In genomic region chr2:33188925-33189670, GRCm38 (mm10) we compare ENCODE assay signal across 16 mouse cellular contexts. TPM values are rescaled to one million over a fixed set of nuclear protein-coding genes. Genes with fewer than 3 reads are reported as not detected.
A peak's percentile ranks its signal among the peaks of the same experiment; 100 is the strongest.
DNase-seq lines count a peak whose midpoint lies in the region; ATAC-seq lines count a peak whose summit lies in the region.
"Had no signal": no experiment of that assay in that cellular context is flagged by ENCODE, and none has a peak within 500 bp of the region (broad histone marks: within the 10 kb centered on the region; RNA-seq: fewer than 3 reads in every experiment).

No protein-coding gene starts in this region.

- peaks cover 47% of the 10 kb centered on the region for H3K4me1 ChIP-seq in heart, embryonic 16.5 days (ENCODE audit: control insufficient read depth, insufficient read depth, low read length)
- H3K4me1 ChIP-seq: embryonic facial prominence, embryonic 12.5 days; intestine, embryonic 15.5 days; liver, embryonic 15.5 days had no signal

- H3K27ac ChIP-seq in heart, embryonic 16.5 days (ENCODE audit: low read length) = peak overlapping the region; percentile 71
- H3K27ac ChIP-seq: embryonic facial prominence, embryonic 12.5 days; hindbrain, embryonic 12.5 days; intestine, embryonic 15.5 days; liver, embryonic 15.5 days; neural tube, embryonic 13.5 days; stomach, embryonic 15.5 days had no signal

- DNase-seq in heart, adult 8-10 months (ENCODE audit: low spot score) = no peak
- DNase-seq in gastrocnemius, adult 8-10 months (ENCODE audit: low spot score in 2 of 2) = peak; percentile 75 to 88
- peak; percentile 57 for DNase-seq in kidney, adult 18-20 months
- peak; percentile 42 to 87 for DNase-seq in kidney, postnatal 25 days
- no peak for DNase-seq in cerebellum, postnatal 10 days
- DNase-seq in c-Kit-positive CD71-positive TER-119-positive erythroid progenitor cells, embryonic 14.5 days (ENCODE audit: low spot score) = no peak
- DNase-seq in thymus, postnatal 25 days = no peak
- DNase-seq: layer of hippocampus, postnatal 36 days had no signal

- H3K4me2 ChIP-seq in heart, embryonic 16.5 days (ENCODE audit: low read depth, low read length) = no peak overlapping the region
- H3K4me2 ChIP-seq: embryonic facial prominence, embryonic 12.5 days; hindbrain, embryonic 12.5 days; intestine, embryonic 15.5 days; liver, embryonic 15.5 days; neural tube, embryonic 13.5 days; stomach, embryonic 15.5 days had no signal

- WGBS in heart, embryonic 16.5 days = 77% methylated on average over 6 of the region's 6 CpGs

- no peaks in the 10 kb centered on the region for H3K9me3 ChIP-seq in heart, embryonic 16.5 days (replicated peaks; ENCODE audit: control insufficient read depth, low read length)
- H3K9me3 ChIP-seq: embryonic facial prominence, embryonic 12.5 days; hindbrain, embryonic 12.5 days; intestine, embryonic 15.5 days; liver, embryonic 15.5 days; neural tube, embryonic 13.5 days; stomach, embryonic 15.5 days had no signal

- H3K36me3 ChIP-seq in heart, embryonic 16.5 days (ENCODE audit: control insufficient read depth, insufficient read depth) = no peaks in the 10 kb centered on the region
- H3K36me3 ChIP-seq: embryonic facial prominence, embryonic 12.5 days; hindbrain, embryonic 12.5 days; intestine, embryonic 15.5 days; liver, embryonic 15.5 days; neural tube, embryonic 13.5 days; stomach, embryonic 15.5 days had no signal

- H3K9ac ChIP-seq in heart, embryonic 16.5 days (ENCODE audit: low read length) = no peak overlapping the region; the same call in 1 of the 2 replicates
- H3K9ac ChIP-seq: embryonic facial prominence, embryonic 12.5 days; hindbrain, embryonic 12.5 days; intestine, embryonic 15.5 days; liver, embryonic 15.5 days; neural tube, embryonic 13.5 days; stomach, embryonic 15.5 days had no signal

- no peaks in the 10 kb centered on the region for H3K27me3 ChIP-seq in heart, embryonic 16.5 days (ENCODE audit: control insufficient read depth, insufficient read depth, low read length)
- H3K27me3 ChIP-seq: CH12.LX; embryonic facial prominence, embryonic 12.5 days; hindbrain, embryonic 12.5 days; intestine, embryonic 15.5 days; liver, embryonic 15.5 days; neural tube, embryonic 13.5 days; stomach, embryonic 15.5 days had no signal

- H3K4me3 ChIP-seq in heart, embryonic 16.5 days (ENCODE audit: low read length) = no peak overlapping the region
- H3K4me3 ChIP-seq: embryonic facial prominence, embryonic 12.5 days; hindbrain, embryonic 12.5 days; intestine, embryonic 15.5 days; liver, embryonic 15.5 days; neural tube, embryonic 13.5 days; stomach, embryonic 15.5 days had no signal

- ATAC-seq in heart, embryonic 16.5 days (replicated peaks; ENCODE audit: extremely low read depth, insufficient read depth, low FRiP score) = no peak
- ATAC-seq: intestine, embryonic 15.5 days had no signal

RNA-seq across cellular contexts. Expression of gene Angptl2, which starts 26.8 kb away (rescaled TPM):
- 75.1 and 76.4 TPM in 2 replicates for polyA plus RNA-seq in heart, embryonic 16.5 days (2015; fragmentation: Nextera tagmentation; extraction: Ambion mirVana)
- 10 to 100 TPM; 32.9 to 57.7 (median 53.5) TPM for total RNA-seq in heart, adult 8-10 months (2022)
- total RNA-seq in gastrocnemius, adult 8-10 months (2022) = 10 to 100 TPM; 21.1 to 32.8 (median 26.5) TPM

RNA-seq across cellular contexts. Expression of gene Garnl3, which starts 57.6 kb away (rescaled TPM):
- 8.2 and 8.3 TPM in 2 replicates for polyA plus RNA-seq in heart, embryonic 16.5 days (2015; fragmentation: Nextera tagmentation; extraction: Ambion mirVana)
- total RNA-seq in heart, adult 8-10 months (2022) = 1 to 10 TPM; 2.6 to 6.7 (median 3.5) TPM
- total RNA-seq in gastrocnemius, adult 8-10 months (2022) = 1 to 10 TPM in 1 of 4 experiments, under 1 TPM in 2, not detected in 1; 0.32 to 1.1 (median 0.99) TPM

Comparison
In these comparisons a context has a peak if more than half of its experiments do, and no peak if none do; other contexts are left out.
1. DNase-seq: peak in gastrocnemius, adult 8-10 months (2 of 2), kidney, adult 18-20 months (single experiment) and kidney, postnatal 25 days (2 of 2); none in heart, adult 8-10 months (single experiment), cerebellum, postnatal 10 days (0 of 2), c-Kit-positive CD71-positive TER-119-positive erythroid progenitor cells, embryonic 14.5 days (single experiment) and thymus, postnatal 25 days (single experiment).